Mouse (Mus musculus): ENCODE results near the gene Mob3a. TPM values are rescaled to one million over a fixed set of nuclear protein-coding genes. Genes with fewer than 3 reads are reported as not detected.

The Mob3a gene
- polyA plus RNA-seq, 1 experiment = 25.1 TPM

GRCm38 (mm10) chr10:80736731-80737130 is 35.0 kb upstream of the Mob3a start:
- H3K27me3 ChIP-seq (ENCODE audit: control insufficient read depth, insufficient read depth, insufficient read length) = no peaks in the 10 kb centered on the region
- no peak overlapping the region for H3K4me2 ChIP-seq (ENCODE audit: low read depth)
- H3ac ChIP-seq (ENCODE audit: control insufficient read depth, insufficient read length) = no peak overlapping the region
- no peak for TF ChIP-seq POLR2AphosphoS2 (IDR thresholded peaks at IDR 0.05; ENCODE audit: insufficient read length, low read depth)
- no peak for TF ChIP-seq SRF (IDR thresholded peaks at IDR 0.05; ENCODE audit: control insufficient read depth, insufficient read length, low read depth)
- no peak for TF ChIP-seq TCF3 (IDR thresholded peaks at IDR 0.05; ENCODE audit: insufficient read length, low read depth)
- TF ChIP-seq REST (IDR thresholded peaks at IDR 0.05; ENCODE audit: insufficient read depth, insufficient read length) = no peak
- no peak for TF ChIP-seq TCF12 (IDR thresholded peaks at IDR 0.05; ENCODE audit: insufficient read depth, poor library complexity, severe bottlenecking)
- no peak for TF ChIP-seq MYOD1 (IDR thresholded peaks at IDR 0.05; ENCODE audit: control insufficient read depth in 1 of 3, insufficient read length in 2 of 3, low read depth in 2 of 3)
- TF ChIP-seq USF1 (IDR thresholded peaks at IDR 0.05; ENCODE audit: low read depth) = no peak
- no peak for TF ChIP-seq POLR2A (IDR thresholded peaks at IDR 0.05; ENCODE audit: insufficient read length, low read depth)
- TF ChIP-seq E2F4 (IDR thresholded peaks at IDR 0.05; ENCODE audit: insufficient read depth) = no peak
- no peak for TF ChIP-seq MYOG (IDR thresholded peaks at IDR 0.05; ENCODE audit: control insufficient read depth in 1 of 3, insufficient read depth in 1 of 3, insufficient read length in 2 of 3, low read depth in 2 of 3)
- TF ChIP-seq CEBPB (IDR thresholded peaks at IDR 0.05; ENCODE audit: insufficient read depth, poor library complexity, severe bottlenecking) = no peak
- no peak for TF ChIP-seq MAX (IDR thresholded peaks at IDR 0.05; ENCODE audit: low read depth)
- H3K4me3 ChIP-seq = no peak overlapping the region
- peaks cover 91% of the 10 kb centered on the region for H3K79me2 ChIP-seq (ENCODE audit: control insufficient read depth, insufficient read depth)
- peaks cover 12% of the 10 kb centered on the region for H3K36me3 ChIP-seq (ENCODE audit: control insufficient read depth, insufficient read depth)

DNA sequence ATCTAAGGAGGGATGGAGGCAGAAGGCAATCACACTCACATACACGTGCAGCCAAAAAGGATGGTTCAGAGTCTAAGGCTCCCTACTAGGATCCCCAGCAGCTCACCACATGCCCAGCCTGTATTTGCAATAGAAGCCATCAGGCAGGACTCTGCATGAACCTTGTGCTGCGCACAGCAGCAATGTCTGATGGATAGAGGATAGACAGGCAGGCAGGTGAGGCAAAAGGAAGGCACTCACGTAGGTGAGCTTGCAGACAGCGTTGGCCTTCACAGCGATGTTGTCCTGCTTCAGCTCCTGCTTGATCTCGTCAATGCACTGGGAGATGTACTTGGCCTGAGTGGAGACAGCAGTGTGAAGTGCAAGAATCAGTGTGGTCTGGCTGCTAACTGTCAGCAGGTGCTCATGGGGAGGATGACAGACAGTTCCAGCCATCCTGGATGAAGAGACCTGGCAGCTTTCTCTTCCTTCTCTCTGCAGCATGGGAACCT is 30.9 kb upstream of the Mob3a start:
- Histone ChIP-seq H3K27me3 (ENCODE audit: control insufficient read depth, insufficient read depth, insufficient read length) (no peaks in the 10 kb centered on the region), H3K79me2 (ENCODE audit: control insufficient read depth, insufficient read depth) (peaks cover 59% of the 10 kb centered on the region), H3K4me2 (ENCODE audit: low read depth) (no peak overlapping the region), H3K4me3 (no peak overlapping the region), H3ac (ENCODE audit: control insufficient read depth, insufficient read length) (no peak overlapping the region), H3K36me3 (ENCODE audit: control insufficient read depth, insufficient read depth) (peaks cover 39% of the 10 kb centered on the region)
- TF ChIP-seq CEBPB (IDR thresholded peaks at IDR 0.05; ENCODE audit: insufficient read depth, poor library complexity, severe bottlenecking) = no peak
- TF ChIP-seq USF1 (IDR thresholded peaks at IDR 0.05; ENCODE audit: low read depth) = no peak
- no peak for TF ChIP-seq POLR2A (IDR thresholded peaks at IDR 0.05; ENCODE audit: insufficient read length, low read depth)
- no peak for TF ChIP-seq POLR2AphosphoS2 (IDR thresholded peaks at IDR 0.05; ENCODE audit: insufficient read length, low read depth)
- no peak for TF ChIP-seq REST (IDR thresholded peaks at IDR 0.05; ENCODE audit: insufficient read depth, insufficient read length)
- TF ChIP-seq MYOD1 (IDR thresholded peaks at IDR 0.05; ENCODE audit: control insufficient read depth in 1 of 3, insufficient read length in 2 of 3, low read depth in 2 of 3) = no peak
- no peak for TF ChIP-seq TCF3 (IDR thresholded peaks at IDR 0.05; ENCODE audit: insufficient read length, low read depth)
- TF ChIP-seq TCF12 (IDR thresholded peaks at IDR 0.05; ENCODE audit: insufficient read depth, poor library complexity, severe bottlenecking) = no peak
- TF ChIP-seq MYOG (IDR thresholded peaks at IDR 0.05; ENCODE audit: control insufficient read depth in 1 of 3, insufficient read depth in 1 of 3, insufficient read length in 2 of 3, low read depth in 2 of 3) = no peak
- TF ChIP-seq SRF (IDR thresholded peaks at IDR 0.05; ENCODE audit: control insufficient read depth, insufficient read length, low read depth) = no peak
- no peak for TF ChIP-seq MAX (IDR thresholded peaks at IDR 0.05; ENCODE audit: low read depth)
- no peak for TF ChIP-seq E2F4 (IDR thresholded peaks at IDR 0.05; ENCODE audit: insufficient read depth)

- H3K4me3 ChIP-seq = no peak overlapping the region
- H3K4me2 ChIP-seq (ENCODE audit: low read depth) = no peak overlapping the region
- TF ChIP-seq TCF3 (IDR thresholded peaks at IDR 0.05; ENCODE audit: insufficient read length, low read depth) (no peak), E2F4 (IDR thresholded peaks at IDR 0.05; ENCODE audit: insufficient read depth) (no peak), POLR2A (IDR thresholded peaks at IDR 0.05; ENCODE audit: insufficient read length, low read depth) (no peak), TCF12 (IDR thresholded peaks at IDR 0.05; ENCODE audit: insufficient read depth, poor library complexity, severe bottlenecking) (no peak), POLR2AphosphoS2 (IDR thresholded peaks at IDR 0.05; ENCODE audit: insufficient read length, low read depth) (no peak), MAX (IDR thresholded peaks at IDR 0.05; ENCODE audit: low read depth) (no peak), MYOG (IDR thresholded peaks at IDR 0.05; ENCODE audit: control insufficient read depth in 1 of 3, insufficient read depth in 1 of 3, insufficient read length in 2 of 3, low read depth in 2 of 3) (peak in 2 of 3 experiments; percentile 42 to 83), MYOD1 (IDR thresholded peaks at IDR 0.05; ENCODE audit: control insufficient read depth in 1 of 3, insufficient read length in 2 of 3, low read depth in 2 of 3) (peak in 2 of 3 experiments; percentile 68 to 75), USF1 (IDR thresholded peaks at IDR 0.05; ENCODE audit: low read depth) (no peak), CEBPB (IDR thresholded peaks at IDR 0.05; ENCODE audit: insufficient read depth, poor library complexity, severe bottlenecking) (no peak), REST (IDR thresholded peaks at IDR 0.05; ENCODE audit: insufficient read depth, insufficient read length) (no peak)
- H3ac ChIP-seq (ENCODE audit: control insufficient read depth, insufficient read length) = no peak overlapping the region
- peaks cover 71% of the 10 kb centered on the region for H3K36me3 ChIP-seq (ENCODE audit: control insufficient read depth, insufficient read depth)
- peaks cover 8% of the 10 kb centered on the region for H3K79me2 ChIP-seq (ENCODE audit: control insufficient read depth, insufficient read depth)
- H3K27me3 ChIP-seq (ENCODE audit: control insufficient read depth, insufficient read depth, insufficient read length) = no peaks in the 10 kb centered on the region
Observed at GRCm38 (mm10) chr10:80727369-80728127, 25.8 kb upstream of the Mob3a start.

- Histone ChIP-seq H3K27me3 (ENCODE audit: control insufficient read depth, insufficient read depth, insufficient read length) (no peaks in the 10 kb centered on the region), H3K36me3 (ENCODE audit: control insufficient read depth, insufficient read depth) (peaks cover 62% of the 10 kb centered on the region), H3K4me3 (no peak overlapping the region), H3ac (ENCODE audit: control insufficient read depth, insufficient read length) (no peak overlapping the region), H3K79me2 (ENCODE audit: control insufficient read depth, insufficient read depth) (no peaks in the 10 kb centered on the region), H3K4me2 (ENCODE audit: low read depth) (no peak overlapping the region)
- TF ChIP-seq REST (IDR thresholded peaks at IDR 0.05; ENCODE audit: insufficient read depth, insufficient read length) (no peak), POLR2A (IDR thresholded peaks at IDR 0.05; ENCODE audit: insufficient read length, low read depth) (no peak), SRF (IDR thresholded peaks at IDR 0.05; ENCODE audit: control insufficient read depth, insufficient read length, low read depth) (no peak), MYOG (IDR thresholded peaks at IDR 0.05; ENCODE audit: control insufficient read depth in 1 of 3, insufficient read depth in 1 of 3, insufficient read length in 2 of 3, low read depth in 2 of 3) (no peak), TCF12 (IDR thresholded peaks at IDR 0.05; ENCODE audit: insufficient read depth, poor library complexity, severe bottlenecking) (no peak), E2F4 (IDR thresholded peaks at IDR 0.05; ENCODE audit: insufficient read depth) (no peak), CEBPB (IDR thresholded peaks at IDR 0.05; ENCODE audit: insufficient read depth, poor library complexity, severe bottlenecking) (no peak), TCF3 (IDR thresholded peaks at IDR 0.05; ENCODE audit: insufficient read length, low read depth) (no peak), POLR2AphosphoS2 (IDR thresholded peaks at IDR 0.05; ENCODE audit: insufficient read length, low read depth) (no peak), MAX (IDR thresholded peaks at IDR 0.05; ENCODE audit: low read depth) (no peak), USF1 (IDR thresholded peaks at IDR 0.05; ENCODE audit: low read depth) (no peak), MYOD1 (IDR thresholded peaks at IDR 0.05; ENCODE audit: control insufficient read depth in 1 of 3, insufficient read length in 2 of 3, low read depth in 2 of 3) (no peak)
Observed at GRCm38 (mm10) chr10:80717281-80717680, 15.5 kb upstream of the Mob3a start.
